Mouse (Mus musculus) cerebellum, adult 2 months (tissue): ENCODE measurements at regions not wholly inside any gene's neighbourhood (a gene's known extent, or its start where the extent isn't known, plus 50 kb on each side); places are given as distances from the start of the nearest gene placed in this dataset.

Experiments used
- CTCF ChIP-seq: fragments of 200-500 bp; IDR thresholded peaks from 2 replicates; pipeline ENCODE4 v1.5.1; 2011; ENCODE audit warnings: low read depth, mild to moderate bottlenecking, control low read depth, low read length, moderate library complexity, borderline replicate concordance; ENCODE audit not compliant: insufficient read depth
- POLR2A ChIP-seq: fragments of 200-500 bp; IDR thresholded peaks from 2 replicates; pipeline ENCODE4 v1.6.1; 2011; ENCODE audit warnings: low read length, control low read depth, borderline replicate concordance; ENCODE audit not compliant: insufficient read depth

DNA sequence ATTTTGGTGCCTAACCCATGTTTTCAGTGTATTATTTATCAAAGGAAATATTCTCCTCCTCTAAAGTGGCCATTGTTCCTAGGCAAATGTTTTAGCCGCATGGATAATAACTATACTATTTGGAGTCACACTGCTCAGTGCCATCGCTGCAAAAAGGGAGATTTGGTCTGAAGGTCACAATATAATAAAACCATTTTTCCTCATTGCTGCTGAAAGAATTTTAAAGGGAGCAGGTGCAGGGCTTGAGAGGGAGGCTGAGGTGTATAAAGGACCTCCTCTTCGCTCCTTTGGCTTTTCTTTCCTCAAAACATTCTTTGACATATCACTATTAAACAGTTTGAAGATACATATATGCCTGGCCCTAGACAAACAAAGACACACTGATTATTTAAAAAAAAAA is 435.9 kb upstream of the Sox9 start:
- no peak for TF ChIP-seq CTCF
- no peak for TF ChIP-seq POLR2A
